Mouse (Mus musculus): ENCODE measurements around the gene Mief2.

DNA sequence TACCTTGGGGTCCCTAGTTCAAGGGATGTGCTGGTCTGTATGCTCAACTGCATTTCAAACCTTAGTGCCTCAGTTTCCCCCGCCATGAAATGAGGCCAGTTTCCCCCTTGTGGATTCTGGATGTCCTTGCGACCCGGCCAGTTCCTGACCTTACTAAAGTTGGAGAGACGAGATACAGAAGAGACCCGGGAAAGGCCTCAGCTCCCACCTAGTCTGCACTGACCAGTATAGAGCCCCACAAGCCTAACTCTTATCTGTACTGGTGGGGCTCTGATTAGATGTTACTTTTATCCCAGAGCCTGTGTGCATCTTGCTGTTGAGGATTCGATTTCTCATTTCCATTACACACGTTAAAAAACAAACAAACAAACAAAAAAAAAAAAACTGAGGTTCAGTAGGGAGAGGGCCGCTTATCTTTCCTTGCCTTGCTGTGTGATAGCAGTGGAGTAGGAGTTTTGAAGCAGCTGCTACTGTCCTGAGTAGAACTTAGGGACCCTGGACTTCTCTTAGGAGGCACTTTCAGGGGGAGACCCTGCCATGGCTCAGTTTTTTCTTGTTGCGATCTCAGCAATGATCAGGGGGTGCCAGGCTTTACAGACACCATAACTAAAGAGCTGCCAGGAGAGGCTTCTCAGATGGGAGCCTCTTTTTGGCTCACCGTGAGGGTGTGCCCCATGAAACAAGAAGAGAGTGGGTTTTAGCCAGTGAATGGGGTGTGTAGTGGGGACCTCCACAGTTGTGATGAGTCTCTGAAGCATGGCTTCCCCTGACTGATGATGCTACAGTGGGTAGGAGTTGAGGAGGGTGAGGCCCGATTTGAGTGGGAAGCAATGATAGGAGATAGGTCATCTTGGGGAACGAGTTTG is 27.6 kb upstream of the Mief2 start:
- TF ChIP-seq CTCF (IDR thresholded peaks at IDR 0.05; ENCODE audit: borderline replicate concordance, insufficient read depth, low read length) (no peak), POLR2A (IDR thresholded peaks at IDR 0.05; ENCODE audit: low read depth, low read length) (no peak)
